Mouse (Mus musculus) midbrain, postnatal 0 days (tissue): ENCODE measurements at regions not wholly inside any gene's neighbourhood (a gene's known extent, or its start where the extent isn't known, plus 50 kb on each side); places are given as distances from the start of the nearest gene placed in this dataset.

Experiments used
- ATAC-seq: fragments of 200-750 bp; cut with Nextera tagmentation; 2 replicates; pipeline ENCODE4 v1.8.0; 2017; ENCODE audit warnings: moderate number of reproducible peaks, mild to moderate bottlenecking, moderate TSS enrichment, moderate library complexity; ENCODE audit not compliant: low FRiP score
- DNase-seq: peaks from one replicate; pipeline ENCODE4 v3.0.0-alpha.2; 2015; ENCODE audit warnings: low spot score
- H3K27ac ChIP-seq: fragments of 300-500 bp; sonication (generic); 2 replicates; pipeline ENCODE4 v1.5.1; 2014; ENCODE audit warnings: low read depth, mild to moderate bottlenecking, low read length, mixed read lengths
- H3K27me3 ChIP-seq: fragments of 300-500 bp; sonication (generic); 2 replicates; pipeline ENCODE4 v1.6.1; 2014; ENCODE audit warnings: low read length, control low read depth, mixed read lengths; ENCODE audit not compliant: insufficient read depth
- H3K36me3 ChIP-seq: fragments of 300-500 bp; sonication (generic); 2 replicates; pipeline ENCODE4 v1.6.1; 2014; ENCODE audit warnings: low read length, control low read depth, mixed read lengths; ENCODE audit not compliant: insufficient read depth
- H3K4me1 ChIP-seq: fragments of 300-500 bp; sonication (generic); 2 replicates; pipeline ENCODE4 v1.6.1; 2014; ENCODE audit warnings: mild to moderate bottlenecking, control low read depth, antibody characterized with exemption, low read length, mixed read lengths; ENCODE audit not compliant: insufficient read depth
- H3K4me2 ChIP-seq: fragments of 300-500 bp; sonication (generic); 2 replicates; pipeline ENCODE4 v1.6.1; 2014; ENCODE audit warnings: low read depth, mild to moderate bottlenecking, low read length, mixed read lengths; ENCODE audit not compliant: poor library complexity, severe bottlenecking
- H3K4me3 ChIP-seq: fragments of 300-500 bp; sonication (generic); 2 replicates; pipeline ENCODE4 v1.5.1; 2014; ENCODE audit warnings: low read depth, mild to moderate bottlenecking, low read length, moderate library complexity
- H3K9ac ChIP-seq: fragments of 300-500 bp; sonication (generic); replicated peaks from 2 replicates; pipeline ENCODE4 v1.6.1; 2014; ENCODE audit warnings: mild to moderate bottlenecking, low read length, moderate library complexity, mixed read lengths; ENCODE audit not compliant: poor library complexity, severe bottlenecking
- H3K9me3 ChIP-seq: fragments of 300-500 bp; sonication (generic); 2 replicates; pipeline ENCODE4 v1.6.1; 2016; ENCODE audit warnings: low read length, control low read depth
- CTCF ChIP-seq: IDR thresholded peaks from 2 replicates; pipeline ENCODE4 v1.5.1; 2016; ENCODE audit warnings: antibody characterized with exemption, mild to moderate bottlenecking
- WGBS: fragments of 180-500 bp; shearing (Covaris S2); extraction: QIAGEN DNeasy Blood & Tissue Kit; methylation state at CpG from one replicate; pipeline ENCODE4 v1.1.7; 2014; 5-methylcytosine and 5-hydroxymethylcytosine counted together

DNA sequence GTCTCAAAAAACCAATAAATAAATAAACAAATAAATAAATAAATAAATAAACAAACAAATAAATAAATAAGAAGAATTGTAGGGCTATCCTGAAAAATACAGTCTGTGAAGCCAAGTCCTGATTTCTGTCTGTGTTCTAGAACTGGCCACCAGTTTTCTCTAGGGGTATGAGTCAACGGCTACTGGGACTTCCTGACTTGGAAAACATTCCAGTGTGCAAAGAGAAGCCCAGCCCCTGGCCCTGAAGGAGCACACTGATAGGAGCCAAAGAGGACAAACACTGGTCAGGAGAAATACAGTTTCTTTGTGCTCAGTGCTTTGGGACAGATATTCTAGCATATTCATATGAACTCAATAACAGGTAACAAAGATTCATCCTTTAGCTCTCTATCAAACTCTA, 271.3 kb upstream of the Thbs1 start:
- H3K4me3 ChIP-seq: no peak overlapping the region
- no peaks in the 10 kb centered on the region for H3K27me3 ChIP-seq
- no peak overlapping the region for H3K4me2 ChIP-seq
- no peak overlapping the region for H3K9ac ChIP-seq
- no peaks in the 10 kb centered on the region for H3K9me3 ChIP-seq
- no peak overlapping the region for H3K27ac ChIP-seq
- 95% methylated on average over 1 of the region's 1 CpGs for WGBS
- H3K36me3 ChIP-seq: no peaks in the 10 kb centered on the region
- no peak for ATAC-seq
- no peaks in the 10 kb centered on the region for H3K4me1 ChIP-seq
- DNase-seq: no peak
- TF ChIP-seq CTCF: no peak

DNA sequence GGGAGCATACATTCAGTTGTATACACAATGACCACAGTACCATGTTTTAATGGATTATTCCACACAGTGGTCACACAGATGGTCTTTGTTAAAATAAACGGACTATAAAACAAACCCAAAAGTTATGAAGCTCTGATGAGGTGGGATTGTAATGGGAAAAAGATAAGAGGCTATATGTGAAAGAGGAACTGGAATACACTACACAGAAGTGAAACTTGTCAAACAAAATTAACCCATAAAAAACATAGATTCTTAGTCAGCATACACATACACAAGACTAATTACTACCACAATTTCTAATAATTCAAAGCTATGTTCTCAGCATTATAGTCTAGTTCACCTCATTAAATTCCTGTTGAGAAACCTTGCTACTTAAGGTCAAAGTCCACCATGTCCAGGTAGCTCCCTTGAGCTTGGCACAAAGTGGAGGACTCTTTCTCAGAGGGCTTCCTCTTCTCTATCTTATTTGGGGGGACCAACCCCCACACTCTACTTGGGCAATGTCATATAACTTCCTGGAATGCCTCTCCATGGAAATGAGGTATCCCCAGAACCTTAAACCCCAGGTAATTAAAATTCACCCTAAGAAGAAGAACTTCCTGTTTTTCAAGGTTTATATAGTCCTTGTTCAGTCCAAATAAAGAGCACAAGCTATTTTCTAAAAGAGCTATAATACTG, 269.2 kb upstream of the Thbs1 start:
- H3K9me3 ChIP-seq: no peaks in the 10 kb centered on the region
- H3K27me3 ChIP-seq: no peaks in the 10 kb centered on the region
- TF ChIP-seq CTCF: no peak
- H3K27ac ChIP-seq: no peak overlapping the region
- ATAC-seq: no peak
- no peaks in the 10 kb centered on the region for H3K4me1 ChIP-seq
- DNase-seq: no peak
- H3K4me3 ChIP-seq: no peak overlapping the region
- no peak overlapping the region for H3K4me2 ChIP-seq
- no peak overlapping the region for H3K9ac ChIP-seq
- 76% methylated on average over 1 of the region's 1 CpGs for WGBS
- H3K36me3 ChIP-seq: no peaks in the 10 kb centered on the region

GRCm38 (mm10) chr2:117852442-117852841, 259.2 kb upstream of the Thbs1 start:
- no peak overlapping the region for H3K4me2 ChIP-seq

DNA sequence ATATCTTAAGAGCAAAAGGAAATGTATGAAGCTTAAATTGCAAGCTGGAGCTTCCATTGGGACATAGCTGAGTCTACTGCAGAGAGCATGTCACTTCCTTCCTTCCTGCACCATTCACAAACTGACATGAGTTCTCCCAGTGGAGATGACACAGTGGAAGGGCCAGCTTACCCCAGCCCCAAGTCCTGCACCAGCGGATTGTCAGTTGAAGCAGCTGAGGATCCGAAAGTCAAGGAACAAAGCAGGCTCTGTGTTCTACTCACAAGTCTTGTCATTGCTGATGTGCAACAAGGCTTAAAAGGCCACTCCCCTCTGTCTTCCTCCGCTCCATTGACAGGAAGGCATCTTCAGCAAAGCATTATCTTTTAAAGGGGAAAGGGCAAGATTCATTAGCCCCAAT, 249.4 kb upstream of the Thbs1 start:
- no peaks in the 10 kb centered on the region for H3K27me3 ChIP-seq
- WGBS: 41% methylated on average over 3 of the region's 3 CpGs
- H3K4me1 ChIP-seq: no peaks in the 10 kb centered on the region
- H3K4me3 ChIP-seq: no peak overlapping the region
- DNase-seq (no peak), ATAC-seq (no peak)
- H3K4me2 ChIP-seq: no peak overlapping the region
- no peak for TF ChIP-seq CTCF
- H3K27ac ChIP-seq: no peak overlapping the region
- H3K36me3 ChIP-seq: no peaks in the 10 kb centered on the region
- no peaks in the 10 kb centered on the region for H3K9me3 ChIP-seq
- H3K9ac ChIP-seq: no peak overlapping the region

More at GRCm38 (mm10) chr2:117852442-117852841, 259.2 kb upstream of the Thbs1 start:
- no peak for TF ChIP-seq CTCF
- WGBS: 79% methylated on average over 1 of the region's 1 CpGs
- ATAC-seq: no peak
- no peak overlapping the region for H3K27ac ChIP-seq
- H3K9ac ChIP-seq: no peak overlapping the region
- H3K36me3 ChIP-seq: no peaks in the 10 kb centered on the region
- no peaks in the 10 kb centered on the region for H3K4me1 ChIP-seq
- no peak overlapping the region for H3K4me3 ChIP-seq
- H3K9me3 ChIP-seq: no peaks in the 10 kb centered on the region
- no peaks in the 10 kb centered on the region for H3K27me3 ChIP-seq
- no peak for DNase-seq

DNA sequence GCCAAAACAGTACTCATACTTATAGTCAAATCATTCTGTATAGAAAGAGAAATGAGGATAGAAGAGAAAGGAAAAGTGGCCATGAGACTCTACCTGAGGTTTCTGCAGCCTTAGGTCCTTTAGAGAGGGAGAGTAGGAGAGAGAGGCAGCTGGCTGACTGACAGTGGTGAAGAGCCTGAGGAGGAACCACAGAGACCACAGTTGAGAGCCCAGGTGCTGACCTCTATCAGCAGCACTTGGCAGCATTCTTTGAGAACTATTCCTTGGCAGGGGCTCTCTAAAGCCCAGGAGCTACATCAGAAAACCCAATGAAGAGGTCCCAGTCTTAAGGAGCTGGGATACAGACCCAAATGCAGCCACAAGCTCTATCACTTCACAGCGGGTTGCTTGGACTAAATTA, 246.6 kb upstream of the Thbs1 start:
- no peak overlapping the region for H3K4me3 ChIP-seq
- H3K27me3 ChIP-seq: no peaks in the 10 kb centered on the region
- no peak overlapping the region for H3K27ac ChIP-seq
- no peaks in the 10 kb centered on the region for H3K9me3 ChIP-seq
- WGBS: 91% methylated on average over 1 of the region's 1 CpGs
- DNase-seq (no peak), ATAC-seq (no peak)
- no peak for TF ChIP-seq CTCF
- H3K4me2 ChIP-seq: no peak overlapping the region
- H3K4me1 ChIP-seq: no peaks in the 10 kb centered on the region
- H3K36me3 ChIP-seq: no peaks in the 10 kb centered on the region
- H3K9ac ChIP-seq: no peak overlapping the region

DNA sequence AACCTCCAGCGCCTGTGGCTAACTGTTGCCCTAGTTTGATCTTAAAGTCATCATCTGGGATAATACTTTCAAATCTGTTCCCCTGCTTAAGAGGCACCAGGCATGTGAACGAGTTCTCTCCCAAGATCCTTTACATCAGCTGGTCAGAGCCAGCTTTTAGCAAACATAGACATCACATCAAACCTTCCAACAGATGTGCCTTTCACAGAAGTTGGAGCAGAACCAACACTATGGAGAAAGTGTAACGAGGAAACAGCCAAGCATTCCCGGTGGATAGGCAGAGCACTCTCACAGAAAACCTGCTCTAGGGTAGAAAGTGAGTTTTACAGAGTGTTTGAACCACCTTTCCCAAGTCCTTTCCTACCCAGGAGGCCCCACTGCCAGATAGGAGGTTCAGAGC, 244.7 kb upstream of the Thbs1 start:
- no peaks in the 10 kb centered on the region for H3K4me1 ChIP-seq
- no peaks in the 10 kb centered on the region for H3K36me3 ChIP-seq
- H3K9ac ChIP-seq: no peak overlapping the region
- H3K4me2 ChIP-seq: no peak overlapping the region
- DNase-seq: no peak
- no peak overlapping the region for H3K27ac ChIP-seq
- no peak for ATAC-seq
- TF ChIP-seq CTCF: no peak
- 67% methylated on average over 4 of the region's 4 CpGs for WGBS
- no peak overlapping the region for H3K4me3 ChIP-seq
- H3K9me3 ChIP-seq: no peaks in the 10 kb centered on the region
- H3K27me3 ChIP-seq: no peaks in the 10 kb centered on the region
